Mouse (Mus musculus): Measurements from ENCODE around the gene Scap.

DNA sequence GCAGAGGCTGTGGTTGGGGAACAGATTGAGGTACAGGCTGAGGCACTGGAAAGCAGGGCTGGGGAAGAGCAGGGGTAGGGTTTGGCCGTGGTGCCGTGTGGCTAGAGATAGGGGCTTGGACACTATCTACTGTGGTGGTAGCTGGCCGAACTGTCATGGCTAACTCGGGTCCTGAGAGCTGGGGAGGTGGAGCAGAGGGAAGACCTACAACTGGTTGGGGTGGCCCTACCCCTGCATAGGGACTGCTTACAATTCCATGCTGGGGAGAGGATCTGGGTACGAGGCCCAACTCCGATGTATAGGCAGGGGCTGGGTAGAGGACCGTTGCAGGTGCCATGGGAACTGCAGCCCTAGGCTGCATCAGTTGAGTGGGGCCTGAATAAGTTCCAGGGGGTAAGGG lies 54.9 kb downstream of the Scap start:
- TF ChIP-seq CTCF (IDR thresholded peaks at IDR 0.05; ENCODE audit: insufficient read depth, low read length), result no peak
- TF ChIP-seq POLR2A (IDR thresholded peaks at IDR 0.05; ENCODE audit: borderline replicate concordance, extremely low read depth, low read depth, low read length), result no peak

Measured in lung, adult 2 months (tissue).